Mouse (Mus musculus): ENCODE data around the gene Uck2. TPM values are rescaled to one million over a fixed set of nuclear protein-coding genes. Genes with fewer than 3 reads are reported as not detected.
A peak's percentile ranks its signal among the peaks of the same experiment; 100 is the strongest.

Gene Uck2
- polyA plus RNA-seq, 1 experiment from 2014 or later, result 64.7 TPM

DNA sequence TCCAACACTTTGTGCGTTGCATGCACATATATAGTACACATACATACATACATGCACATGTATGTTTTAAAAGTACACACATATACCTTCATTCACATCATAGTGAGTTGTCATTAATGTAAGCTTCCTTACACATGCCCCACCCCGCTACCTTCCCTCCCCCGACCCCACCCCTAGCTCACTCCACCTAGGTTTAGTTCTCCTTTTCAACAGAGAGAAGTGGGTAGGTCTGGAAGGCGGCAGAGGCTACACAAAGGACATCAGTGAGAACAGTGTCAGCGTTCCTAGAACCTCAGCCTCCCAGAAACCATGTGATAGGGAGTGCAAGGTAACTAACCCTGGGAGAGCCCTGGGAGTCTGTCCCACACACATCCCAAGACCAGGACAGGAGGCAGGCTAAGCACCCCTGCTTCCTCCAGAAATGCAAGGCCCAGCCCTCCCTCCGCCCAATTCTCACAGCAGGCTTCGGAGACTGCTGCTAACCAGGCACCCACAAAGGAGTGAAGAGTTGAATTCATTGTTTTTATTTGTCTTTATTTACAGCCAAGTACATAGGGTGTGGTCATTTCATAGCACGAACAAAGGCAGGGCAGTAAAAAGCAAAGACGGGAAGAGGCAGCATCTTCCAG lies 62.6 kb downstream of the Uck2 start:
- no peaks in the 10 kb centered on the region for H3K9me3 ChIP-seq
- no peak overlapping the region for H3K4me3 ChIP-seq
- WGBS, result 86% methylated on average over 9 of the region's 9 CpGs
- H3K36me3 ChIP-seq, result peaks cover 17% of the 10 kb centered on the region; the same call in 1 of the 2 replicates
- no peaks in the 10 kb centered on the region for H3K27me3 ChIP-seq
- no peak overlapping the region for H3K9ac ChIP-seq (replicated peaks)
- H3K27ac ChIP-seq (replicated peaks), result no peak overlapping the region
- no peak overlapping the region for H3K4me2 ChIP-seq (replicated peaks)
- H3K4me1 ChIP-seq, result peaks cover 4% of the 10 kb centered on the region
- ATAC-seq (replicated peaks), result no peak

DNA sequence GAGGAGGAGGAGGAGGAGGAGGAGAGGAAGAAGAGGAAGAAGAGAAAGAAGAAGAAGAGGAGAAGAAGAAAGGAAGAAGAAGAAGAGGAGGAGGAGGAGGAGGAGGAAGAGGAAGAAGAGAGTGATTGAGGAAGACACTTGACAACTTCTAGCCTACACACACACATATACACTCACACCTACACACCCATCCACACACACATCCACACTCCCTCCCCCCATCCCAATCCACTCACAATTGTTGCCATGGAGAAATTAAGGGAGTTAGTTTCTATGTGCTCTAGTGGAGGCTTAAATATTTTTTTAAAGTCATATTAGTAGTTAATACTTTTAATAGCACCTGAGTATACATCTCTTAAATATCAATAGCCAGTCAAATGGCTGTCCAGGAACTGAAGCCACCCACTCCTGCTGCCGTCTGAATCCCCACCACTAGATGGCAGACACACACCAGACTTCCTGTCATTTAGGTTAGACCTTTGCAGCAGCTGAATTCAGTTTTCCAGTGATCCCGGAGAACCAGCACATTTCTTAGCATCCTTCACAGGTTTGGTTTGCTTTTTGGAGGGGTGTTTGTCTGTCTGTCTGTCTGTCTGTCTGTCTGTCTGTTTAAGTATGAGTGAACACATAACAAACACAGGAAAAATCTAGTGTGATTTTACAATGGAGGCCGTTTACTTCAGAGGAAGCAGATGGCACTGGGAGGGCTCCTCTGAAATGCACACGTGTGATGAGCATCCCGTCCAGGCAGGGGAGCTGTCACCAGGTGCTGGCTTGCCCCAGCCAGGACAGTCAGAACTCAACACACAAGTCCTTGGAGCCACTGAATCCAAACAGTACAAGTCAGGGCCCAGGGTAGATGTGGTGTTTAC lies 64.6 kb downstream of the Uck2 start:
- Histone ChIP-seq H3K27ac (replicated peaks) (peak overlapping the region; percentile 47), H3K4me3 (no peak overlapping the region), H3K9me3 (no peaks in the 10 kb centered on the region), H3K27me3 (no peaks in the 10 kb centered on the region), H3K4me2 (replicated peaks) (no peak overlapping the region), H3K36me3 (peaks cover 4% of the 10 kb centered on the region; the same call in 1 of the 2 replicates), H3K9ac (replicated peaks) (no peak overlapping the region), H3K4me1 (peaks cover 4% of the 10 kb centered on the region)
- 4% methylated on average over 5 of the region's 5 CpGs for WGBS
- peak; percentile 78 for ATAC-seq (replicated peaks)

DNA sequence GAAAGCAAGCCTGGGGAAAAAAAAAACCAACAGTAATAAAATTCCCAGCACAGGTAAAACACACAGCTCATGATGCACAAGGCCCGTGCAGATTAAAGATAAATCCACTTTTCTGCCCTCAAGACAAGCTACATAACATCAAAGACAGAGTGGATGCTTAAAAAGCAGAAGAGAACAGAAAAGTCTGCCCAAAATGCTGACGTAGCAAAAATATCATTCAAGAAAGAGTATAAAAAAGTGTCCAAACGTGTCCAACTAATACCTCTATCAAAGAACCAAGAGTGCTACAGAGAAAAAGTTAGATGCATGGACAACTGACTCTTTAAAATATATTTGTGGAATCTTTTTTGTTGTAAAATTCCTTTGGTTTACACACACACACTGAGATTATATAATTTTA lies 69.7 kb downstream of the Uck2 start:
- Histone ChIP-seq H3K27me3 (no peaks in the 10 kb centered on the region), H3K9ac (replicated peaks) (no peak overlapping the region), H3K4me3 (no peak overlapping the region), H3K27ac (replicated peaks) (no peak overlapping the region), H3K4me1 (peaks cover 4% of the 10 kb centered on the region), H3K4me2 (replicated peaks) (no peak overlapping the region), H3K9me3 (no peaks in the 10 kb centered on the region), H3K36me3 (no peaks in the 10 kb centered on the region)
- WGBS, result 82% methylated on average over 3 of the region's 3 CpGs
- ATAC-seq (replicated peaks), result no peak

DNA sequence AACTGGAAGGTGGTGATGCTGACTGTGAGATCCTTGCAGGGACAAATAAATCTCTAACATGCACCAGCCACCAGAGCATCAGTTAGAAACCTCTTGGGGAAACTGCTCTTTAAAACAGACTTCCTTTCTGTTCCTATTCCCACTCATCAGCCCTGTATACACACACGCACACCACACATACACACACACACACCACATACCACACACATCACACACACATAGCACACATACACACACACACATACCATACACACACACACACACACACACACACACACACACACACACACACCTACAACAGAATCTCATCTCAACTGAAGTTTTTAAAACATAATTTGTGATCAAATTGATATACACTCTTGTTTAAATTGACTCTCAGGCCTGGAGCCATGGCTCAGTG lies 72.4 kb downstream of the Uck2 start:
- WGBS, result 100% methylated on average over 1 of the region's 1 CpGs
- Histone ChIP-seq H3K4me2 (replicated peaks) (no peak overlapping the region), H3K27me3 (no peaks in the 10 kb centered on the region), H3K4me1 (peaks cover 4% of the 10 kb centered on the region), H3K4me3 (no peak overlapping the region), H3K36me3 (no peaks in the 10 kb centered on the region), H3K27ac (replicated peaks) (no peak overlapping the region), H3K9me3 (no peaks in the 10 kb centered on the region), H3K9ac (replicated peaks) (no peak overlapping the region)
- ATAC-seq (replicated peaks), result peak; percentile 44; the same call in 1 of the 2 replicates

DNA sequence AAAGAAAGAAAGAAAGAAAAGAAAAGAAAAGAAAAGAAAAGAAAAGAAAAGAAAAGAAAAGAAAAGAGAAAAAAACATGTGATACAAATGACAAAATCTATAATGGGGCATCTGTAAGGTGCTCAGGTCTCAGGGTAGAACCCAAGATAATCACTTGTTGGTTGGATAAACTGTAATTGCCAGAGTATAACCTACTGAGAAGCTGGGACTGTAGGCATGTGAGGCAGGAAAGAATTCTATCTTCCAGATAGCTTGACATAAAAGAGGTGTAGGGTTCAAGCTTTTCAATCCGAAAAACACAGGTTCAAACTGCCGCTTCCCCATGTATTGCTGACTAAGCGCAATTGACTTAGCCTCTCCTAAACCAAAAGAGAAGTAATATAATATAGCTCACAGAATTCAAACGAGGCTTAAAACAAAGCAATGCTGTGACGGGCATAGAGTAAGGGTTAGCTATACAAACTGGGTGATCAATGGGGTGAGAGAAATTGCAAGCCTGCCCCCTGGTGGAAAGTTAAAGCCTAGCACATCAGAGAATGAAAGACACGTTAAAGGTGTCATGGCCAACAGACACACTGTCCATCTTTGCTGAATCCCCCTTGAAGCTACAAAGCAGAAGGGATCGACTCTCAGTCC lies 73.0 kb downstream of the Uck2 start:
- H3K4me1 ChIP-seq, result peaks cover 4% of the 10 kb centered on the region
- ATAC-seq (replicated peaks), result peak; percentile 79
- H3K9me3 ChIP-seq, result no peaks in the 10 kb centered on the region
- 19% methylated on average over 7 of the region's 7 CpGs for WGBS
- no peak overlapping the region for H3K9ac ChIP-seq (replicated peaks)
- H3K36me3 ChIP-seq, result no peaks in the 10 kb centered on the region
- peak overlapping the region; percentile 28; the same call in 1 of the 2 replicates for H3K4me2 ChIP-seq (replicated peaks)
- H3K4me3 ChIP-seq, result no peak overlapping the region
- no peak overlapping the region for H3K27ac ChIP-seq (replicated peaks)
- no peaks in the 10 kb centered on the region for H3K27me3 ChIP-seq

DNA sequence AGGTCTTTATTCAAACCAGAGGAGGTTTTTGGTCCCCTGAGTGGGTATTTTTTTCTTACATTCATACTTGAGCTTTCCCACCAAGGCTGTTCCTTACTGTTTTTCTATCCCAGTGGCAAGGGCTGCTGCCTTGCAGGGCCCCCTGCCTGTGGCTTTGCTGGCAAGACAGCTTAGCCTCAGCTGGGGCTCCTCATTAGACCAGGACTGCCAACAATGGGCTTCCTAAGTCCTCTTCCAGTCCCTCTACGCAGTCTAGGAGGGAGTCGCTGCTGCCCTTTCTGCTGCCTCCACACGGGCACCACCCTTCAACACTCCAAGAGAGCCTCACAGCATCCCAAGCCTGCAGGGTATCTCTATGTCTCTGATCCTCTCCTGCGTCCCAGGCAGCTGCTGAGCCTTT lies 76.3 kb downstream of the Uck2 start:
- peaks cover 4% of the 10 kb centered on the region for H3K4me1 ChIP-seq
- 11% methylated on average over 4 of the region's 4 CpGs for WGBS
- ATAC-seq (replicated peaks), result no peak
- H3K27me3 ChIP-seq, result no peaks in the 10 kb centered on the region
- no peaks in the 10 kb centered on the region for H3K36me3 ChIP-seq
- no peak overlapping the region for H3K4me2 ChIP-seq (replicated peaks)
- no peak overlapping the region for H3K9ac ChIP-seq (replicated peaks)
- H3K9me3 ChIP-seq, result no peaks in the 10 kb centered on the region
- no peak overlapping the region for H3K27ac ChIP-seq (replicated peaks)
- no peak overlapping the region for H3K4me3 ChIP-seq

DNA sequence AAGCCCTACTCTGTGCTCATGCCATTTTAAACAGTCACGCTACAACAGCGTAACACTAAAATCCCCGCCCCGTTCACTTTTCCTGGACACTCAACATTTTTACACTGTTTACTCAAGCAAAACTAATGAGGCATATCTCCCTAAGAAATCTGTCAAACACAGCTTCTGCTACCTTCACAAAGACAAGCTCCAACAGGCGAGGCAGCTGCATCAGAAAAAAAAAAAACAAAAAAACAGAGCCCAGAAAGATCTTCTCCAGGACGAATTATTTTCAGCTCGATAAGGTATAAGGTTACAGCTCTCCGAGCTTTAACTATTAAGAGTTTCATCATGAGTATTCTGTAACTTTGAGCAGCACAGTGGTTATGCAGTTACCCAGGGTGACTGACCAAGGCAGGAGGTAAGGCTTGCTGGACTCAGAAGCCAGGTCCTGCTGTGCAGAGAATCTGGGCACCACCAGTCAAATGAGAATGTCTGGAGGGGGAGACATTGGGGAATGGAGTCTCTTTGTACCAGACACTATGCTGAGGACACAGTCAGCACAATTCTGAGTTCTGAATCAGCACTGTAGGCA lies 79.9 kb downstream of the Uck2 start:
- Histone ChIP-seq H3K27ac (replicated peaks) (no peak overlapping the region), H3K4me3 (no peak overlapping the region), H3K9ac (replicated peaks) (no peak overlapping the region), H3K4me2 (replicated peaks) (no peak overlapping the region), H3K4me1 (no peaks in the 10 kb centered on the region), H3K36me3 (no peaks in the 10 kb centered on the region), H3K27me3 (no peaks in the 10 kb centered on the region), H3K9me3 (no peaks in the 10 kb centered on the region)
- 79% methylated on average over 8 of the region's 8 CpGs for WGBS
- ATAC-seq (replicated peaks), result no peak

DNA sequence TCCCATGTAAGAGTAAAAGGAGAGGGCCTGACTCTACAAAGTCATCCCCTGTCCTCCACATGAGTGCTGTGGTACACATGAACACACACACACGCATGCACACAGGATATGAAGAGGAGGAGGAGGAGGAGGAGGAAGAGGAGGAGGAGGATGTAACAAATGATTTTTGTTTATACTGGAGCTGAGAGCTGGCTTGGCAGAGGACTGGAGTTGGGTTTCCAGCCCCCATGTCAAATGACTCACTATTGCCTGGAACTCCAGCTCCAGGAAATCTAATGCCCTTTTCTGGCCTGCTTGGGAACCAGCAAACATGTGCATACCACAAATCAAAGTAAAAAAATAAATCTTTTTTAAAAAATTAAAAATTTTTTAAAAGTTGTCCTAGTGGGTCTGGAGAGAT lies 80.7 kb downstream of the Uck2 start:
- no peak overlapping the region for H3K9ac ChIP-seq (replicated peaks)
- no peaks in the 10 kb centered on the region for H3K27me3 ChIP-seq
- H3K9me3 ChIP-seq, result no peaks in the 10 kb centered on the region
- ATAC-seq (replicated peaks), result no peak
- WGBS, result 90% methylated on average over 1 of the region's 1 CpGs
- no peak overlapping the region for H3K4me3 ChIP-seq
- H3K4me1 ChIP-seq, result no peaks in the 10 kb centered on the region
- H3K36me3 ChIP-seq, result no peaks in the 10 kb centered on the region
- no peak overlapping the region for H3K27ac ChIP-seq (replicated peaks)
- H3K4me2 ChIP-seq (replicated peaks), result no peak overlapping the region

DNA sequence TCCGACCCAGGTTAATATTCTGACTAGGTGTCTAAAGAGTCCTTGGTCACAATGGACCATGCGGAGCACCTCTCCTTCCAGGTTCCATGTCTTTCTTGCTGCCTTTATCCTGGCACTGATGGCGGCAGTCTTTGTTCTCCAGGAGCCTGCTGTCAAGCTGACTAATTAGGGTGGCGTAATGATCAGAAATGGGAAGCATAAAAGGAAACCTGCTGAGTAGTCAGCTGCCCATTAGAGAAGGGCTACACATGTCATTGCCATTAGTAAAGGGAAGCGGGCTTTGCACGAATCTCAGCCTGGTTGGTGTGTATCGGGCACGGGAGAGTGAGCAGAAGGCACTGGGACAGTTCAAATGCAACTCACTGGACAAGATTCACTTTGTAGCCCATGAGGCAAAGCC lies 90.4 kb downstream of the Uck2 start:
- no peak overlapping the region for H3K9ac ChIP-seq (replicated peaks)
- no peaks in the 10 kb centered on the region for H3K36me3 ChIP-seq
- H3K4me3 ChIP-seq, result no peak overlapping the region
- peaks cover 5% of the 10 kb centered on the region; the same call in 1 of the 2 replicates for H3K4me1 ChIP-seq
- H3K27ac ChIP-seq (replicated peaks), result no peak overlapping the region
- 8% methylated on average over 8 of the region's 8 CpGs for WGBS
- no peaks in the 10 kb centered on the region for H3K27me3 ChIP-seq
- H3K4me2 ChIP-seq (replicated peaks), result no peak overlapping the region
- no peaks in the 10 kb centered on the region for H3K9me3 ChIP-seq
- peak; percentile 79 for ATAC-seq (replicated peaks)

DNA sequence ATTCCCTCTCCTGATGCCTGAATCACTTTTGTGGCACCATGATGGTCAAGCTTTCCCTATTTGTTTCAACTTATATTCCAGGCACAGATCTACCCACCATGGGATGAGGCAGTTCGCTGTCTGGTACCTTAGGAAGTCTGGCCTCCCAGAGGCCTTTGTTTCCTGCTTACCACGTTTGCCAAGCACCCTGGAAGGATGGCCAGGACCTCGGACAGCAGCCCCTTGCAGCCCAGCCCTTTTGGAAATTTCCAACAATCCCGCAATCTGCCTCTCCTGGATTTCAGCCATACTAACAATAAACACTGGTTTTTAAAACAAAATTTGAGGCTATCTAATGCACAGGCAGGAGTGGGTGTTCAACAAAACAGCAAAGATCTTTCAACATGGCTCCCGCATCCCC lies 97.3 kb downstream of the Uck2 start:
- Histone ChIP-seq H3K9me3 (no peaks in the 10 kb centered on the region), H3K4me3 (no peak overlapping the region), H3K36me3 (no peaks in the 10 kb centered on the region), H3K4me2 (replicated peaks) (no peak overlapping the region), H3K4me1 (0 out of 2 replicates have a peak, but pooled peaks cover 1% of the 10 kb centered on the region), H3K9ac (replicated peaks) (no peak overlapping the region), H3K27me3 (no peaks in the 10 kb centered on the region), H3K27ac (replicated peaks) (no peak overlapping the region)
- ATAC-seq (replicated peaks), result no peak
- WGBS, result 47% methylated on average over 5 of the region's 5 CpGs

DNA sequence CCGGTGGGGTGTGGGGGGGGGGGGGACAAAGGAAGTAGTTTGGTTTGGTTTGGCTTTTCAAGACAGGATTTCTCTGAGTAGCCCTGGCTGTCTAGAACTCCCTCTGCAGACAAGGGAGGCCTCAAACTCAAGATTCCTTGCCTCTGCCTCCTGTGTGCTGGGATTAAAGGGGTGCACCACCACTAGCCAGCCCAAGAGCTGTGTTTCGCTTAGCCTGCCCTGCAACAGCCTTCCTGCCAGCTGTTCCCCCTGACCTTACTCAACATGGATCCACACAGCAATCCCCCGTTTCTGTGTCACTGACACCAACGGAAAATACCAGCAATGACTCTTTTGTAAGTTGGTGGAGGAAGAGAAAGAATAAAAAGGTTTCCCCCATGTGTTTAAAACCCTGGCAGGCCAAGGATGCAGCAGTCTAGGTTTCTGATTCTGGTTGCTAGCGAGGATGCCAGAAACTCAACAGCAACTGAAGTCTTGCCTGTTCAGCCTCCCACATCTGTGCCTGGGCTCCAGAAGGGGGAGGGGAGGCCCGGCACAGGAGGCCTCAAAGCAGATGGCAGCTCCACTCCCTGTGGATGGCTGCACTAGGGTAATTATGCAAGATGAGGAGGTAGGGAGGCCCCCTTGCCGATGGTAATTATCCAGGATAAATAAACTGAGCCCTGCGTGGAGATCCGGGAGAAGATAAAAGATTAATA lies 103.1 kb downstream of the Uck2 start:
- peak overlapping the region; percentile 57 for H3K27ac ChIP-seq (replicated peaks)
- H3K9ac ChIP-seq (replicated peaks), result no peak overlapping the region
- H3K9me3 ChIP-seq, result no peaks in the 10 kb centered on the region
- H3K4me1 ChIP-seq, result peaks cover 10% of the 10 kb centered on the region
- WGBS, result 27% methylated on average over 9 of the region's 9 CpGs
- no peak overlapping the region for H3K4me2 ChIP-seq (replicated peaks)
- H3K4me3 ChIP-seq, result no peak overlapping the region
- H3K36me3 ChIP-seq, result no peaks in the 10 kb centered on the region
- no peaks in the 10 kb centered on the region for H3K27me3 ChIP-seq
- ATAC-seq (replicated peaks), result peak; percentile 93
